Mouse (Mus musculus) gastrocnemius, postnatal 25 days (tissue): Measurements from ENCODE around the gene Olfr911-ps1. TPM values are rescaled to one million over a fixed set of nuclear protein-coding genes. Genes with fewer than 3 reads are reported as not detected.

ENCODE experiments used
- DNase-seq: peaks from one replicate; pipeline ENCODE4 v3.0.0; 2022
- long read RNA-seq, 2 experiments: library from polyadenylated mRNA; stranded (forward); transcript quantifications; one replicate each; pipeline ENCODE4 v2.0.0; 2021
- total RNA-seq, 2 experiments: library from RNA; stranded (reverse); gene quantifications; 1 replicate in 1 of 2; 2 replicates in 1 of 2; pipeline ENCODE4 v1.2.3; 2021

The Olfr911-ps1 gene
- not detected for total RNA-seq
- long read RNA-seq, experiment 1 = 0 reads
- long read RNA-seq, experiment 2 = 0 reads

GRCm38 (mm10) chr9:38521280-38521679 lies at the start of gene Olfr911-ps1:
Gene Olfr911-ps1, plus strand, starts transcription at chr9:38521580.
- DNase-seq = no peak

- no peak for DNase-seq
These were observed 34.6 kb upstream of the Olfr911-ps1 start, which contains the start of gene Olfr906 for GRCm38 (mm10) chr9:38486785-38487184. Gene Olfr906, plus strand, starts transcription at chr9:38487085.

DNA sequence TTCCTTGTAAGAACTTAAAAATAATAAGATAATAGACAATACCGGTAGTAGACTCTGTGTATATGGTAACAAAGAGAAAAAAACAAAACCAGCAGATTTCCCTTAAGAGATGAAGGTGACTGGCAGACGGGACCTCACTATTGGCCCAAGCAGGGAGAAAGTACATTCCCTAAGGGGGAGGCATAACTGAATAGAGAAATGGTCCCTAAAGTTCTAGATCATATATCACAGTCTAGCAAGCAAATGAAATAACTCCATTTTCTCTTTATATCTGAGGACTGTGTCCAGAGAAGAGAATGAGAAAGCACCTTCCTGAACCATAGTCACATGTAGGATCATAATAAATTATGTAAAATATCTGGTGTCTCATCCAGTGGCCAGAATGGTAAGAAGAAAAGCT lies 25.9 kb upstream of the Olfr911-ps1 start, which contains the start of gene Olfr907:
TSS of gene Olfr907 (plus strand) at position 301 of the 400 bp plus-strand sequence.
- DNase-seq = no peak

- no peak for DNase-seq
These were observed 9.0 kb upstream of the Olfr911-ps1 start for GRCm38 (mm10) chr9:38512353-38512752.

- no peak for DNase-seq
These were observed 16.2 kb downstream of the Olfr911-ps1 start, which contains the start of gene Olfr910 for GRCm38 (mm10) chr9:38537549-38537948. Gene Olfr910, plus strand, starts transcription at chr9:38537849.

Other genes with a start within 250 kb of the Olfr911-ps1 start
- gene Olfr896-ps1, start 230.5 kb upstream of the Olfr911-ps1 start, total RNA-seq = not detected
- not detected for gene Olfr25, start 192.5 kb upstream of the Olfr911-ps1 start, total RNA-seq
- not detected for gene Olfr898, start 173.2 kb upstream of the Olfr911-ps1 start, total RNA-seq
- not detected for gene Olfr250, start 154.7 kb upstream of the Olfr911-ps1 start, total RNA-seq
- not detected for gene Olfr251, start 144.5 kb upstream of the Olfr911-ps1 start, total RNA-seq
- gene Olfr147, start 119.9 kb upstream of the Olfr911-ps1 start, total RNA-seq = not detected
- gene Olfr901, start 92.1 kb upstream of the Olfr911-ps1 start, total RNA-seq = not detected
- gene Olfr902, start 73.9 kb upstream of the Olfr911-ps1 start, total RNA-seq = not detected
- gene Olfr904, start 58.4 kb upstream of the Olfr911-ps1 start, total RNA-seq = not detected
- not detected for gene Olfr905, start 50.5 kb upstream of the Olfr911-ps1 start, total RNA-seq
- not detected for gene Olfr906, start 34.5 kb upstream of the Olfr911-ps1 start, total RNA-seq
- gene Olfr907, start 25.8 kb upstream of the Olfr911-ps1 start, total RNA-seq = not detected
- gene Olfr910, start 16.3 kb downstream of the Olfr911-ps1 start, total RNA-seq = not detected
- gene Olfr912, start 58.6 kb downstream of the Olfr911-ps1 start, total RNA-seq = not detected
- not detected for gene Olfr913, start 71.2 kb downstream of the Olfr911-ps1 start, total RNA-seq
- gene Olfr914, start 83.5 kb downstream of the Olfr911-ps1 start, total RNA-seq = not detected
- not detected for gene Olfr916, start 138.3 kb downstream of the Olfr911-ps1 start, total RNA-seq
- not detected for gene Olfr917, start 144.3 kb downstream of the Olfr911-ps1 start, total RNA-seq
- gene Olfr918, start 153.0 kb downstream of the Olfr911-ps1 start, total RNA-seq = not detected
- not detected for gene Olfr919, start 182.1 kb downstream of the Olfr911-ps1 start, total RNA-seq
- 10 to 100 TPM; 11.2 to 13.2 TPM for gene Vwa5a, start 196.7 kb downstream of the Olfr911-ps1 start, total RNA-seq
- under 1 TPM in 1 of 2 experiments, not detected in 1; 0.05 TPM for gene Olfr920, start 230.7 kb downstream of the Olfr911-ps1 start, total RNA-seq